Comparison of ENCODE assay signal across 8 mouse cellular contexts in the genomic region with DNA sequence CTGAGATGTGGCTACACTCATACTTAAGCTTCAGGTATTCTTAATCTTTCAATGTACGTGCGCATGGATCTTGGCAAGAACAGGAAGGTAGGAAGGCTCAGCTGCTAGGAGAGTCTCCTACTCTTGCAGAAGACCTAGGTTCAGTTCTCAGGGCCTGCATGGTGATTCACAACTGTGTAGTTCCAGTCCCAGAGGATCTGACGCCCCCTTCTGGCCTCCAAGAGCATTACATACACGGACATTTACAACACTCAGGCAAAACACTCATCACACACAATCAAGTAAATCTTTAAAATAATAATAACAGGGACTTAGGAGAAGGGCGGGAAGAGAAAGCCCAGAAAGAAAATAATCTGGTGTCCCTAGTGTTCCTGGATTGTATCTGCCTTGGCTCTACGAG. TPM values are rescaled to one million over a fixed set of nuclear protein-coding genes. Genes with fewer than 3 reads are reported as not detected.
DNase-seq lines count a peak whose midpoint lies in the region; ATAC-seq and TF ChIP-seq lines count a peak whose summit lies in the region.
"Had no signal": no experiment of that assay in that cellular context is flagged by ENCODE, and none has a peak within 500 bp of the region (broad histone marks: within the 10 kb centered on the region; RNA-seq: fewer than 3 reads in every experiment).

No protein-coding gene starts in this region.

- H3K36me3 ChIP-seq in testis, adult 2 months (ENCODE audit: control insufficient read depth, insufficient read depth, low read length): peaks cover 3% of the 10 kb centered on the region
- peaks cover 28% of the 10 kb centered on the region for H3K36me3 ChIP-seq in forebrain, postnatal 0 days (ENCODE audit: insufficient read depth)
- H3K36me3 ChIP-seq in midbrain, embryonic 13.5 days: peaks cover 34% of the 10 kb centered on the region

- H3K4me2 ChIP-seq in forebrain, postnatal 0 days (ENCODE audit: low read depth): peak overlapping the region; percentile 56
- peak overlapping the region; percentile 53 for H3K4me2 ChIP-seq in midbrain, embryonic 13.5 days (replicated peaks)

- H3K4me3 ChIP-seq in testis, adult 2 months (ENCODE audit: control insufficient read depth, low read depth, low read length): peak overlapping the region; percentile 45; the same call in 1 of the 2 replicates
- peak overlapping the region; percentile 31 for H3K4me3 ChIP-seq in forebrain, postnatal 0 days (ENCODE audit: low read depth, low read length)
- H3K4me3 ChIP-seq in midbrain, embryonic 13.5 days (replicated peaks): no peak overlapping the region

- peak; percentile 12; the same call in 1 of the 2 replicates for ATAC-seq in forebrain, postnatal 0 days
- ATAC-seq in midbrain, embryonic 13.5 days: 0 out of 2 replicates have a peak, but pooled peaks have one; percentile 2

- H3K4me1 ChIP-seq in testis, adult 2 months (ENCODE audit: control insufficient read depth, insufficient read depth, low read length): peaks cover 12% of the 10 kb centered on the region
- H3K4me1 ChIP-seq in forebrain, postnatal 0 days (ENCODE audit: insufficient read depth): 0 out of 2 replicates have a peak, but pooled peaks cover 3% of the 10 kb centered on the region
- peaks cover 9% of the 10 kb centered on the region; the same call in 1 of the 2 replicates for H3K4me1 ChIP-seq in midbrain, embryonic 13.5 days (replicated peaks)

- no peak for DNase-seq in testis, postnatal 14 days (ENCODE audit: low spot score)
- peak; percentile 34 to 51 for DNase-seq in adrenal gland, postnatal 36 days
- DNase-seq in forebrain, postnatal 0 days: peak; percentile 20
- peak; percentile 26 for DNase-seq in kidney, postnatal 14 days
- DNase-seq in frontal cortex, postnatal 14 days (ENCODE audit: low spot score in 2 of 2): no peak

- H3K9me3 ChIP-seq in forebrain, postnatal 0 days (ENCODE audit: low read length): no peaks in the 10 kb centered on the region
- H3K9me3 ChIP-seq in midbrain, embryonic 13.5 days: no peaks in the 10 kb centered on the region

- H3K27ac ChIP-seq in testis, adult 2 months (ENCODE audit: control insufficient read depth, insufficient read depth, low read depth, low read length): no peak overlapping the region
- no peak overlapping the region for H3K27ac ChIP-seq in forebrain, postnatal 0 days (ENCODE audit: low read depth, low read length)
- H3K27ac ChIP-seq in midbrain, embryonic 13.5 days: no peak overlapping the region

- peak; percentile 39; the same call in 1 of the 2 replicates for TF ChIP-seq CTCF in testis, adult 2 months (IDR thresholded peaks at IDR 0.05; ENCODE audit: control insufficient read depth, insufficient read depth, insufficient replicate concordance, low read depth, low read length)
- TF ChIP-seq CTCF in forebrain, postnatal 0 days (IDR thresholded peaks at IDR 0.05; ENCODE audit: low read depth): peak; percentile 54

- no peak for TF ChIP-seq POLR2A in testis, adult 2 months (IDR thresholded peaks at IDR 0.05; ENCODE audit: control insufficient read depth, low read depth, low read length)

- WGBS in forebrain, postnatal 0 days: 60% methylated on average over 6 of the region's 6 CpGs
- WGBS in midbrain, embryonic 13.5 days: 57% methylated on average over 6 of the region's 6 CpGs

- 0 out of 2 replicates have a peak overlapping the region, but pooled peaks have one; percentile 35 for H3K9ac ChIP-seq in forebrain, postnatal 0 days
- H3K9ac ChIP-seq in midbrain, embryonic 13.5 days (replicated peaks): no peak overlapping the region

- no peaks in the 10 kb centered on the region for H3K27me3 ChIP-seq in testis, adult 2 months (ENCODE audit: control insufficient read depth, insufficient read depth, low read length)
- H3K27me3 ChIP-seq in forebrain, postnatal 0 days (ENCODE audit: insufficient read depth, low read length): no peaks in the 10 kb centered on the region; the same call in 1 of the 2 replicates
- H3K27me3 ChIP-seq in midbrain, embryonic 13.5 days: peaks cover 20% of the 10 kb centered on the region

RNA-seq across cellular contexts. Expression of gene Trmo, which starts 14.8 kb away (rescaled TPM):
- polyA plus RNA-seq in testis, adult 2 months (2012; rRNA removed): 12.1 and 12.2 TPM in 2 replicates
- 1 to 10 TPM; 6.0 to 6.8 TPM for total RNA-seq in adrenal gland, postnatal 36 days (2021)
- 9.0 and 10.4 TPM in 2 replicates for total RNA-seq in forebrain, postnatal 0 days (2014; rRNA removed)
- 6.5 and 6.7 TPM in 2 replicates for polyA plus RNA-seq in forebrain, postnatal 0 days (2015; fragmentation: Nextera tagmentation; extraction: Ambion mirVana)
- 7.8 and 9.2 TPM in 2 replicates for polyA plus RNA-seq in midbrain, embryonic 13.5 days (2015; fragmentation: Nextera tagmentation; extraction: Ambion mirVana)

RNA-seq across cellular contexts. Expression of gene Foxe1, which starts 31.0 kb away (rescaled TPM):
- polyA plus RNA-seq in testis, adult 2 months (2012; rRNA removed): 0.04 TPM in 1 of 2 replicates, not detected in the other
- not detected for total RNA-seq in adrenal gland, postnatal 36 days (2021)
- 0.05 TPM in 1 of 2 replicates, not detected in the other for total RNA-seq in forebrain, postnatal 0 days (2014; rRNA removed)
- not detected in 2 replicates for polyA plus RNA-seq in forebrain, postnatal 0 days (2015; fragmentation: Nextera tagmentation; extraction: Ambion mirVana)
- polyA plus RNA-seq in midbrain, embryonic 13.5 days (2015; fragmentation: Nextera tagmentation; extraction: Ambion mirVana): not detected in 2 replicates
- total RNA-seq: left cerebral cortex, postnatal 25 days had no signal

RNA-seq across cellular contexts. Expression of gene Hemgn, which starts 38.9 kb away (rescaled TPM):
- polyA plus RNA-seq in testis, adult 2 months (2012; rRNA removed): 54.7 and 57.4 TPM in 2 replicates
- total RNA-seq in adrenal gland, postnatal 36 days (2021): under 1 TPM in 1 of 2 experiments, not detected in 1; 0.17 TPM
- not detected in 2 replicates for total RNA-seq in forebrain, postnatal 0 days (2014; rRNA removed)
- polyA plus RNA-seq in forebrain, postnatal 0 days (2015; fragmentation: Nextera tagmentation; extraction: Ambion mirVana): not detected in 2 replicates
- 0.17 and 0.26 TPM in 2 replicates for polyA plus RNA-seq in midbrain, embryonic 13.5 days (2015; fragmentation: Nextera tagmentation; extraction: Ambion mirVana)
- total RNA-seq: left cerebral cortex, postnatal 25 days had no signal

Comparison
In these comparisons a context has a peak if more than half of its experiments do, and no peak if none do; other contexts are left out.
1. DNase-seq: peak in adrenal gland, postnatal 36 days (2 of 2), forebrain, postnatal 0 days (single experiment) and kidney, postnatal 14 days (single experiment); none in testis, postnatal 14 days (single experiment) and frontal cortex, postnatal 14 days (0 of 2).
2. RNA of gene Hemgn, which starts 38.9 kb away (polyA plus RNA-seq): 54.7 to 57.4 TPM in testis, adult 2 months; 0.17 to 0.26 TPM in midbrain, embryonic 13.5 days and not detected in forebrain, postnatal 0 days; every median in the first group is over 10 times any median in the second.